Mouse (Mus musculus) ovary, postnatal 14 days (tissue): ENCODE measurements around the gene Ano10.

Experiments
- DNase-seq: peaks from one replicate; pipeline ENCODE4 v3.0.0; 2022; ENCODE audit warnings: low spot score

Gene Ano10

DNA sequence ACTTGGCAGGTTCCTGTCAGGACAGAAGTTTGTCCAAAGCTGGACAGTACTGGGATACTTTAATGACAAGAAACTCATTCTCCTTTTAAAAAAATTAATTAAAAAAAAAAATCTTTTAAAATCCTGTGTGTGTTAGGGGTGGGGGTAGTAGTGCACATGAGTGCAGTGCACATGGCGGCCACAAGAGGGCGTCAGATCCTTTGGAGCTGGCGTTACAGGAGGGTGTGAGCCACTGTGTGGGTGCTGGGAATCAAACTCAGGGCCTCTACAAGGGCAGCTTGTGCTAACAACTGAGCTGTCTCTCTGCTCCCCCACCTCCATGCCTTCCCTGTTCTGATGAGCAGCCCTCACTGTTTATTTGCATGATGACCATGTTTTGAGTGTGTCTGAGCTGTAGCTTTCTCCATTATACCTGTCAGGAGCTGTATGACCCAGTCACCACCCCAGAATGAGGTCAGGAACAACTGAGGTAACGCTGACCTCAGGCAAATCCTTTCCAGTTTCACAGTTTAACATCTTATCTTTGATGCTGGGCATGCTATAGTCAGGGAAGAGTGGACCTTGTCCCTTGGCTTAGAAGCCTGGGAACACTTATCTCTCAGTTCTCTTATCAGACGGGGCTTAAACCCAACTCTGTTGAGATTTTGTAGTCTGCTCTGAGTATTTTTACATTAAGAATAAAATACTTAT is 137.7 kb downstream of the Ano10 start:
- DNase-seq, result no peak

DNA sequence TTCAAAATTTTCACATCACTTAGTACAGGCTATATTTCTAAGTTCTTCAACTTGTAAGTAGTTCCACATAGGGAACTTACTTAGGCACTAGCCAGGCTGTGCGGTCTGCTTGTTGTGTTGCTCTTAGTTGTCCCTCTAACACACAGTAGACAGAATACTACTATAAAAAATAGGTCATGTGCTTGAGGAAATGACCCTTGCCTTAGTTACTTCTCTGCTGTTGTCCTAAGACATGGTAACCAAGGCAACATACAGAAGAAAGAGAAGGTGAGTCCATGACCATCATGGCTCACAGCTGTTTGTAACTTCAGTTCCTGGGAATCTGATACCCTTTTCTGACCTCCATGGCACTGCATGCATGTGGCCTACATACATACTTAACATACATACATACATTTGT is 139.0 kb downstream of the Ano10 start:
- no peak for DNase-seq

DNA sequence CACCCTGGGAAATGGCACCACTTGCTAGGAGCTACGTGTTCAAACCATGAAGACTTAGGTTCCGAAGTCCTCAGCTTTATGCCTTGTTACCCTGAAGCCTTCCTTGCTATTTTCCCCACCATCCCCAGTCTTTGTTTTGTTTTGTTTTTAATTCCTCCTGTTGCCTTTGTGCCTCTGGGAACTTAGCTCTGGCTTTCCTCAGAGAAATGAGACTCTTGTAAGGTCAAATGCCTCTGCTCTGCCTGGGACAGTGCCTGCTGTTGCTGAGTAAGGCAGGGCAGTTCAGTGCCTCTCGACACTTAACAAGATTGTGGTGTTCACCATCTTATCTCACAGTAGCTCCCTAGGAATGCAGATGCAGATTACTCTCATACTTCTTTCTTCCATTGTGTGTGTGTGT is 140.8 kb downstream of the Ano10 start:
- no peak for DNase-seq

DNA sequence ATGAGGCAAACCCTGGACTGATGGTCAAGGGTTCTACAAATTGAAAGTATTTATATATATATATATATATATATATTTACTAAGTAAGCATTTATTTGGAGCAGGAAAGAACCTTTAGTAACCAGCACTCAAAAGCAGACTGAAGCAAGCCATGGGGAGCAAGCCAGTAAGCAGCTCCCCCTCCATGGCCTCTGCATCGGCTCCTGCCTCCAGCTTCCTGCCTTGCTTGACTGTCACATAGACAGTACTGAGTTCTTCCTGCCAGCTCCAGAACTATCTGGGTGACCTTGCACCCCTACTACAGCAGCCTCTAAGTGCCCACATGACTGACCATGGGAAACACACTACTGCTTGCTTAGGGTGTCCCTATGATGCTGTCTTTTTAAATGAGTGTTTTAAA is 141.7 kb downstream of the Ano10 start:
- no peak for DNase-seq

DNA sequence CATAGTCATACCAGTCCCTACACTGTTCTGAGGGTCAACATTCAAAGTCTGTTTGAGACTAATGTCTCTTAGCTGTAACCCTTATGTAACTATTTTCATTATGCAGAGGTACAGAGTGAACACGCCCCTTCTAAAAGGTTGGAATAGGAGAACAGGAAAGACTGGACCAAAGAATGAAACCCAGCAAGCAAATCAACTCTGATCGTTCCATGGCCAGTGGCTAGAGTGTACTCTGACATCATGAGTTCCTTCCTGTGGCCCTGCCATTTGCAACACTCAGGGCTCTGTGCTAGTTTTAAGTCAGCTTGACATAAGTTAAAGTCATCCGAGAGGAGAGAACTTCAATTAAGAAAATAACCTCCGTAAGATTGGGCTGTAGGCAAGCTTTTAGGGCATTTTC is 142.2 kb downstream of the Ano10 start:
- no peak for DNase-seq

DNA sequence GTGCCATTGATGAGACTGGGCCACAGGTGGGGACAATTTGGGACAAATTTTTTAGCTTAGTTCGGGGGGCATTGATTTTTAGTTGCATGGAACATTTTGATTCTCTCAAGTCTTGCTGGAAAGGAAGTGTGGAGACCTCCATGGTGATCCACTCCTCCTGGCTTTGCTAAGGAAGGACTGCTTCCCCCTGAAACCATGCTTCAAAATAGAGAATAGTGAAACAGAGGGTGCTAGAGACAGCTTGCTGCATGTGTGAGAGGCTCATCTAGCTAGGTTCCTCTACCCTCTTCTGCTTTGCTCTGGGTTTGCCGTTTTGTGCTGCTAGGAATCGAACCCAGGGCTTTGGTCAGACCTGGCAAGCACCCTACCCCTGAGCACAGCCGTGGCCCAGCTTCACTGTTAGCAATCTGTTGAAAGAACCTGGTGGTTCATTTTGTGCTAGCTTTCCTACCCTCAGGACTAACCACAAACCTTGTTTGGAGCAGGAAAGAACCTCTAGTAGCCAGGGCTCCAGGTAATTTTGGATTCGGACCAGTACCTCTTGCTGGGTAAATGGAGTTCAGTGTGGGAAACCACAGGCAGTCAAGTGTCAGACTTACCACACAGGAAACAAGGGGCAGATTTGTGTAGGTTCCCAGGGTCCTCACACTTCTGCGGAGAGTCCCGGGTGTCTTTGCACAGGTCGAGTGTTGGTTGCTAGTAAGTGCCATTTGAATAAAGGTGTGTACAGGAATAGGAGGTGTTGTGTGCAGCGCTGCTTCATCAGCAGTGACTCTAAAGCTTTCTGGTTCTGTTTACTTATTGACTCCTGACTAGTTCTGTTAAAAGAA is 144.0 kb downstream of the Ano10 start:
- no peak for DNase-seq

DNA sequence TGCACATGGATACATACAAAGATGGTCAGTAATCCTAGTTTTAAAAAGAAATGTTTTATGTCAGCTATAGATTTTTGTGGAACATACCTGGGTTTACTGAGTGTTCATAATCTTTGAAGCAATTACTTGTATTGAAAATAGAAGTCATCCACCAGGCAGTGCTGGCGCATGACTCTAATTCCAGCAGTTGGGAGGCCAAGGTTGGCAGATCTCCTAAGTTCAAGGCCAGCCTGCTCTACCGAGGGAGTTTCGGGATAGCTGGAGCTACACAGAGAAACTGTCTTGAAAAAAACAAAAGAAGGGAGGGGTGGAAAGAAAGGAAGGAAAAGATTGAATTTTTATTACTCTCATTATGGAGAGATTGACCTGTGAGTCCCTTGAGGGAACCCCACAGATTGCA is 145.9 kb downstream of the Ano10 start:
- DNase-seq, result no peak

DNA sequence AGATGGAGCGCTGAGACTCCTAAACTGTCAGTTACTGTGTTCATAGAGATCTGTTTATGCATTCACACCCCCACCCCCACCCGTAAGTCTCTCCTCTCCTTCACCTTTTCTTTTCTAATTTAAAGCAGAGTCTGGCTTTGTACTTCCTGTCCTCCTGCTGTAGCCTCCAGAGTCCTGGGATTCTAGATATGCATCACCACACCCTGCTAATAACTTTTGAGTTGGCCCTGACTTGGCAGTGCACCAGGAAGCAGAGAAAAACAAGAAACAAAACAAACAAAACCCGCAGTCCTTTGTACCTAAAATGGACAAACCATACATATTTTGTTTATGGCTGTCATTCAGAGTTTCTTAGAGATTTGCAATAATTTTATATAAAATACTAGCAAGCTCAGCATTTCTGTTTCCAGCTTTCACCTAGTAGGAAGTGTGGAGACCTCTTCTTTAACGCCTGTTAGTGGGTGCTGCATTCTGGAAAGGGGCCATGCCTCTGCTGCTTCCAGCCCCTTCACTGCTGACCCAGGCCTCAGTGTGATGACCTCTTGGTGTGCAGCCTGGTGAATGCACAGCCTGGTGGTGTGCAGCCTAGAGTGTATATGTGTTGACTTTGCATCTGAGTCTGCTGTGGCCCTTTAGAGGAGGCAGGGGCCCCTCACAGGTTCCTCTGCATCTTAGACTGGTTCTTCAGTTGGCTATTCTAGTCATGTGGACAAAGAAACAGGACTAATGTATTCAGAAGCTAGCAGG is 147.9 kb downstream of the Ano10 start:
- no peak for DNase-seq

DNA sequence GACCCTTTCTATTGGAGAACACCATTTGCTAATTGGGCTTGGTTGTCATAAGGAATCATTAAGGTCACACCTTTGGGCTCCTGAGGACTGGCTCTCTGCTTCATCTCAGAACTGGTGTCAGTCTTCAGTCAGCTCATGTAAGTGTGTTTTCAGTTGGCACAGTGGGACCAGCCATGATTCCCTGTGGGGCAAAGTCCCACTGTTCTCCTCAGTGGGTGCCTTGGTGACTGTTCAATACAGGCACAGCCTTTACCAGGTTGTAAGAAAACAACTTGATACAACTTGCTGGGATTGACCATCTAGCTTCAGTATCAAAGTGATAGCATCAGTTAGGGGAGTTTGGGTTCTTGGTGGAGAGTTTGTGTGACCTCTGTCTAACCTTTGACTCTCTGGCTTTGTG is 148.5 kb downstream of the Ano10 start:
- DNase-seq, result no peak

DNA sequence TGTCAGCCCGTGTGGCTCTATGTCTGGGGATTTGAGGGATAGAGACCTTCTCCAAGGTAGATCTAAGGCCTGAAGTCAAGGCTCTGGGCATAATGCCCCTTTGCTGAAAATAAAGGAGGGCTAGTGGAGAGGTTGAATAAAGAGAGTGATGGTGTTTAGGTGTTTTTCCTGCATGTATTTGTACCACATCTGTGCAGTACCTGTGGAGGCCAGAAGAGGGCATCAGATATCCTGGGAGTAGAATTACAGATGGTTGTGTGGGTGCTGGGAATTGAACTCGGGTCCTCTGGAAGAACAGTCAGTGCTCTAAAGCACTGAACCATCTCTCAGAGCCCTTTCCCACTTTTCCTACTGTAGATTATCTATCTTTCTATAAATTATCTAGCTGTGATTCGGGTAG is 149.4 kb downstream of the Ano10 start:
- no peak for DNase-seq

DNA sequence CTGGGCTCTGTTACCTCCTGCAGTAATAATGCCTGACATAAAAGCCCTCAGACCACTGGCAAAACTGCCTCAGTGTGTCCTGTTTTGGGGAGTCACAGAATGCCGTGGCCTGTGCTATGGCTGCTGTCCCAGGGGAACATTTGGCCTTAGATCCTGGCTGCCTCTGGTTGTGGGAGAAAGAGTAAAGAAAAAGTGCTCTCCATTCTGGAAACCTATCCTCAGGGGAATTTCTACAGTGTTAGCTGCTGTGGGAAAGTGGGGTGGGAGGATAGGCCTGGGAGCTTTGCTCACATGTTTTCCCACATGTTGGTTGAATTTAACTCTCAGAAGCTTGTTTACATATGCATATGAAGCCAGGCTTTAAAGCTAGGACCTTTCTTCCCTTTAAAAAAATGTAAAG is 151.0 kb downstream of the Ano10 start:
- DNase-seq, result no peak

DNA sequence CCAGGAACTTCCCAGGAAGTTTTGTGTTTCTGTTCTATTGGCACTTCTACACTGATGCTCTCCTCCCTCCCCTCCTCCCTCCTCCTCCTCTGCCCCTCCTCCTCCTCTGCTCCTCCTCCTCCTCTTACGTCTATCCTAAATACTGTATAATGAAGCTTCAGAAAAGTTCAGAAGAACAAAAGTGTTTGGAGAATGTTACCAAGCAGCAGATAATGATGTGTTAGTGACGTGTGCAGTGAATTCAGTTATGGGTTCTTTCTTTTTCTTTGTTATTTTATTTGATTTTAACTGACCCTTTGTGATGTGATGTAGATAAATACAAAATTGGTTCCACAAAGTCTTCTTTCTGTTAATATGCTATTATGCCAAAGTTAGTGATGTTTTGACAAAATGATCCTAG is 155.0 kb downstream of the Ano10 start:
- no peak for DNase-seq

DNA sequence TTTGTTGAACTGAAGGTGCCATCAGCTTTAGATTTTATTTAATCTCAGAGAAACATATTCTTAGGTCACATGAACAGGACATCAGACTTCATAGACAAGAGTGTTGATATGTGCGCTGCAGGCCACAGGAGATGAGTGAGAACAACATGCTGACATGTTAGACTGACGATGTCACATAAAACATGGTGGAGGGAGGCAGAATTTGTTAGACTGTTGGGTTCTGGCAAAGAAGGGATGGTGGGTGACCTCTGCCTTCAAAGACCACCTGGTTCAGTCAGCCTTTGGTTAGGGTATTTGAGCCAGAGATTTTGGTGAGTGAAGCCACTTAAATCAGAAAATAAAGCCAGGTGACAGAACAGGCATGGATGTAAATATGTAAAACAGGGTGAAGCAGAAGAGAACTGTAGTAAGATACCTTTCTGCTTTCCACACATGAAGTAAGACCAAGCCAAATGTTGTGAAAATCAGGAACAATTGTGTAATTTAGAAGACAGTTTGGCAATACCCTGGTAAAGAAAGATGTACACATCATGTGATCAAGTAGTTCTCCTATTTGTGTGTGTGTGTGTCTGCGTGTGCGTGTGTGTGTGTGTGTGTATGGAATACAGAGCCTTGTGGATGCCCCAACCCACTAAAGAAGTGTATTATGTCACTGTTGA is 155.7 kb downstream of the Ano10 start:
- DNase-seq, result no peak

DNA sequence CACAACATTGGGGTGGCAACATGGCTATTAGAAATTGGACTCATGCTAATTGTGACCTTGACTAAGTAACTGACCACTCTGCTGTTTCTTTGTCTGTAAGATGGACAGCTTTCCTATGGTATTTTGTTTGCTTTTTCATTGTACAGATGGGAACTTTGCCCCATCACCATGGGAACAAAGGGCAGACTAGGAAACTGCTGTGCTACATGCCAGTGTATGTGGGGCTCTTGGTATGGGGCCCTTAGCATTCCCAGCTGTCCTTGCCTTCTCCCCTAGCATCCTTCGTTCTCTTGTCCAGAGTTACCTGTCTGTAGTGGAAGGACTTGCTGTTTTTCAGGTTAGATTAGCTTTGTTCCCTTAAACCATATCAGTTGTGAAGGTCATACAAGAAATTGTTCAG is 156.3 kb downstream of the Ano10 start:
- no peak for DNase-seq

DNA sequence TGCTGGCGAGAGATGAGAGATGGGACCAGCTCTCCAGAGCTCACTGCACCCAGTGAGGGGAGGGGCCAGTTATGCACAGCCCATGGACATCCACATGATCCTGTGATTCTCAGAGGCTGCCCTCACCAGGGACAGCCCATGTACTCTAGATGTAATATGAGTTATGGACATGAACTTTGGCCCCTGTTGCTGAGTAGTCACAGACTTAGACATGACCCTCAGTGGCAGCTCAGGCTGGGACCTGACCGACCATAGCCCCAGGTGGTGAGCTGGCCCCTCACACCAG is 158.4 kb downstream of the Ano10 start:
- no peak for DNase-seq

DNA sequence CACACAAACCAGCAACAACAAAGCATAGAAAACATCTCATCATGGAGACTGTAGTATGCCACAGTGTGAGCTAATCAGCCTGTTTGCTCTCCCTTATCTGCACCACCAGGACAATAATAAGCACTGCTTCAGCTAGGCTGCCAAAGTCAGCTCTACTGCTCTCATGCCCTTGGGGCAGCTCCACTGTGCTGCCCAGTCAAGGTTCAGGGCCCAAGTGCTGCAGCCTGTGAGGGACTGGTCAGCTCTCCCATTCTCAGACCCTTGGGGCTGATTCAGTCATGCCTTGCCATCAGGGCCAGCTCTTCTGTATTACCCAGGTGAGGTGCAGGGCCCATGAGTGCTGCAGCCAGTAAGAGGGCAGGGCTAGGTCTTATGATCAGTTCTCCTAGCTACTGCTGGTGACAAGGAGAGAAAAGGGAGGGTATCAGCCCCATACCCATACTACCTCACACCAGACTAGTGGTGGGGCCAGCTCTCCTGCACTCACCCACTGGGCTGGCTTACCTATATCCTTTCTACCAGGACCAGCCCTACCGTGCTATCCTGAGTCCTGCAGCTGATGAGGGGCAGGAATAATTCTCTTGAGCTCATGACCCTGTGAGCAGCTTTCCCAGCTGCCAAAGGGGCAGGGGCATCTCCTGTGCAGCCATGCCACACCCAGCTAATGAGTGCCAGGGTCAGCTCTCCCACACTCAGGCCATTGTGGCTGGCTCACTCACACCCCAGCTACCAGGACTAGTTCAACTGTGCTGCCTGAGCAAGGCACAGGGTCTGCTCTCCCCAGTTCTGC is 158.9 kb downstream of the Ano10 start:
- no peak for DNase-seq

DNA sequence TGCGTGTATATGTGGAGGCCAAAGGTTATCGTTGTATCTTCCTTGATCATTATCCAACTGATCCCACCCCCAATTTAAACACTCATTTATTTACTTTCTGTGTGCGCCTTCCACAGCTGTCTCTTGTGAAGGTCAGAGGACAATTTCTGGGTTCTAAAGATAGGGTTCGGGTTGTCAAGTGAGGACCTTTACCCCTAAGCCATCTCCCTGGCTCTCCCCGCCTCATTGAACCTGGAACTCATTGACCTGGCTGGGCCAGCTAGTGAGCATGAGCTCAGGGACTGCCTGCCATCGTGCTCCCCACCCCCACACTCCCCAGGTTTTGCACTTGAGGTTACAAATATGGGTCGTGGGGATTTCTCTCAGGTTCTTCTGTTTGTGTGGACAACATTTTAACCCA is 162.1 kb downstream of the Ano10 start:
- DNase-seq, result no peak

DNA sequence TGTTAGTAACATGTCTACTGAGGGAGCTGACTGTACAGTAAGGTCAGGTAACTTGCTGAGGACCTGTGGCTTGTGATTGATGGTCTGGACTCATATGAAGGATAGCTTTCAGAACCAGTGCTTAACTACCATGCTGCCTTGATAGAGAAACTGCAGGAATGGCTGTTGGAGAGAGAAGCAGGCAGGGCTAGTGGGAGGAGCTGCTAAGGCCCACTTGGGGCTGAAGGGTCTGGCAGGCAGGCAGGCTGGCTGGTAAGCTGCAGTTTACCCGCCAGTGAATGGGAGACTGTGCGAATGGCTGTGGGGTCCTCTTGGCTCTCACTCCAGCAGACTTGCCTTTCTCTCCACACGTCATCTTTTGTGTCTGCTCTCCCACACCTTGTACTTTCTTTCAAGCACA is 163.6 kb downstream of the Ano10 start:
- no peak for DNase-seq

DNA sequence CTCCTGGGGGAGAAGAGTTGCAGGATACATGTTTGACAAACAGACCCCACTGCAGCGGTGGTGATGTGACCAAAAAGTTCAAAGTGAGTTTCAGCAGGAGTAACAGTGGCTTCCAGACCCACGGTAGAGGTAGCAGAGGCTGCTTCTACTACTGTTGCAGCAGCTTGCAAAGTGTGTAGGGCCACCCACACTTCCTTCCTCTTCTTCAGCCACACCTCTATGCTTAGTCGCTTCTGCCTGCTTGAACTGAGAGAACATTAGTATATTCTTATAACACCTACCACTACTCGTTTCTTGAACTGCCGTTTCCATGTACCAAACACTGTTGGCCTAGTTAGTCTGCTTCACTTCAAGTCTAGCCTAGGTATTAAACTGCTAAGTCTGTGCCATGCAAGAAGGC is 165.5 kb downstream of the Ano10 start:
- no peak for DNase-seq

DNA sequence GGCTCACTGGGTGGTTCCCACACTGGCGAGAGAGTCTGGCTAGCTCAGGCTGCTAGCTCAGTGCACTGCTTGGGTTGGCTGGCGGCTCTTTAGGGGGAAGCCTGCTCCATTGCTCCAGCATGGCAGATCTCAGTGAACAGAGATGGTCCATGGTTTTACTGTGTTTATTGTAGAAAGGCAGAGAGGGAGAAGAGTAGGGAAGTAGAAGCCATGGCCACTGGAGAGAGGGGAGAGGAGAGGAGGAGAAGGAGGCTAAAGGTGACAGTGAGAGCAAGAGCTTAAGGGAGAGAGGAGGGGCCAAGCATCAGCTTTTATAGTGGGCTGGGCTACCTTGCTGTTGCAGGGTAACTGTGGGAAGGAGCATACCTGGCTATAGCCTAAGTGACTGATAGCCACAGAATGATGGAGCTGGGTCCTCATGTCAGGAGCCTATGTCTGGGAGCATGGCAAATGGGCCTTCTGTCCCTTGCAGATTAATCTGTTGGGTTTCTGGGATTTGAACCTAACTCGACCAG is 166.9 kb downstream of the Ano10 start:
- no peak for DNase-seq

DNA sequence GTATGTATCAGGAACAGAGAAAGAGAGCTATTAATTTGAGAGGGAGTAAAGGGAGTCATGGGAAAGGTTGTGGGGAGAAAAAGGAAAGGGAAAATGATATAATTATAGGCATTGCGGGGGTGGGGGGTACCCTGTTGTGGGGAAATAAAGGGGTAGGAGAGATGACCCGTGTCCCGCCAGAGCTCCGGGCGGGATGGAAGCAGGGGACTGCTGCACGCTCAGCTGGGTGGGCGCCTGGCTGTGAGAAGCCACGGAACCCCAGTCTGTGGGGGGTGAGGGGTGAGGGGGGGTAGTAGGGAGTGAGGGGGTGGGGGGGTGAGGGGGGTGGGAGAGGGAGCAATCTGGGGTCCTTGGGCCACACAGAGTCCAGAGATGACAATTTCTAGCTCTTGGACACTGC is 167.4 kb downstream of the Ano10 start:
- no peak for DNase-seq
